Mouse (Mus musculus): Measurements from ENCODE around the gene Akr1e1. TPM values are rescaled to one million over a fixed set of nuclear protein-coding genes. Genes with fewer than 3 reads are reported as not detected.
"Not testable (repeated sequence)": the region's sequence is repeated elsewhere in the genome, so short reads cannot be mapped to it uniquely, and the experiment has no call there.

The Akr1e1 gene
- polyA plus RNA-seq, 1 experiment from 2014 or later = 34.2 TPM

DNA sequence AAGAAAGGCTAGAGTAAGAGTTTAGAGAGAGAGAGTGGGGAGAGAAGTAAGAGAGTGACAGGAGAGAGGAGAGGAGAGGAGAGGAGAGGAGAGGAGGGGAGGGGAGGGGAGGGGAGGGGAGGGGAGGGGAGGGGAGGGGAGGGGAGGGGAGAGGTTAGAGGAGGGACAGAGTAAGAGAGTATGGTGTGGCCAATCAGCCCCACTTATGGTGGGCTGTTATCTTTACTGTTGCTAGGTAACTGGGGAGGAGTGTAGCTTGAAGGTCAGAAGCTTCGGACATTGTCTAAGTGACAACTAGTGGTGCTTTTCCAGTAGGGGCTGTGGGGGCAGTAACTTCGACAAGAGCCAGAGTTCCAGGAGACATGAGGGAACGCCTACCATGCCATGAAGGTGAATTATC is 5.5 kb downstream of the Akr1e1 start:
- not testable (repeated sequence) for H3K4me3 ChIP-seq (ENCODE audit: low read depth, low read length); H3K36me3 ChIP-seq (ENCODE audit: control insufficient read depth, insufficient read depth, low read length); DNase-seq (ENCODE audit: low spot score); H3K4me2 ChIP-seq (ENCODE audit: low read depth, severe bottlenecking); H3K9ac ChIP-seq (ENCODE audit: low read length); H3K9me3 ChIP-seq (ENCODE audit: control insufficient read depth, low read length); H3K4me1 ChIP-seq (ENCODE audit: control insufficient read depth, insufficient read depth, low read length); H3K27ac ChIP-seq (replicated peaks; ENCODE audit: low read depth, low read length); H3K27me3 ChIP-seq (ENCODE audit: control insufficient read depth, insufficient read depth, low read length); ATAC-seq (ENCODE audit: insufficient number of reproducible peaks, low FRiP score, low TSS enrichment, low read depth)
- 53% methylated on average over 3 of the region's 3 CpGs for WGBS

DNA sequence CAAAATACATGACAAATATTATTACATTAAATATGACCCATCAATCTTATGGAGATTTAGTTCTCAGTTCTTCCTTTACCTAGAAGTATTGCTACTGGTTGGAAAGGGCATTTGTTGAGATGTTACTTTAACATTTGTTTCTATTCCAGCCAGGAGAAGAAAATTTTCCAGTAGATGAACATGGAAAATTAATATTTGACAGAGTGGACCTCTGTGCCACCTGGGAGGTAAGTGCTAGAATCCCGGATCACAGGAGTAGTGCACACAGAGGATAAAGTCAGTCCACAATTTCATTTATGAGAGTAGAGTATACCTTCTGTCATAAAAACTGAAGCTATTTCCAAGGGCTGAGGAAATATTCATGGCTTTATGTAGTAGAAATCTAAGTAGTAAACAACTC is 32.1 kb downstream of the Akr1e1 start:
- Histone ChIP-seq H3K4me1 (ENCODE audit: control insufficient read depth, insufficient read depth, low read length) (no peaks in the 10 kb centered on the region), H3K36me3 (ENCODE audit: control insufficient read depth, insufficient read depth, low read length) (no peaks in the 10 kb centered on the region), H3K9ac (ENCODE audit: low read length) (no peak overlapping the region), H3K27me3 (ENCODE audit: control insufficient read depth, insufficient read depth, low read length) (no peaks in the 10 kb centered on the region), H3K4me2 (ENCODE audit: low read depth, severe bottlenecking) (no peak overlapping the region), H3K27ac (replicated peaks; ENCODE audit: low read depth, low read length) (no peak overlapping the region), H3K4me3 (ENCODE audit: low read depth, low read length) (no peak overlapping the region), H3K9me3 (ENCODE audit: control insufficient read depth, low read length) (no peaks in the 10 kb centered on the region)
- DNase-seq (ENCODE audit: low spot score) (no peak), ATAC-seq (ENCODE audit: insufficient number of reproducible peaks, low FRiP score, low TSS enrichment, low read depth) (no peak)
- WGBS = 88% methylated on average over 1 of the region's 1 CpGs

DNA sequence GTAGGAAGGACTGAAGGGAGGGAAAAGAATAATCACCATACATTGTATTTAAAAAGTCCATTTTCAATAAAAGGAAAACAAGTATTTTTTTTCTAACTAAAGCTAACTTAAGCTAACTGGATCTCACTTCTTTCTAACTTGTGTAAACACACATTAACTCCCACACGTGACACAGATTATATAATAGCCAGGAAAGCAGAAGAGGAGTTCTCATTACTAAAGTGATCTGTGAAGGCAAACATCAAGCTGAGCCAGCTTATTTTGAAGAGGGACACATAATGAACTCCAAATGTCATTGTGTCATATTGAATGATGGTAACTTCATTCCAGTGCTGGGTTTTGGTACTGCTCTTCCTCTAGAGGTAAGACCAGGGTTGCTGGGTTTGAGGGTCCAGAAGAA is 35.1 kb downstream of the Akr1e1 start, which contains the start of gene Akr1c21:
Gene Akr1c21 (plus strand): TSS at position 205 of the 400 bp plus-strand sequence.
- Histone ChIP-seq H3K4me2 (ENCODE audit: low read depth, severe bottlenecking) (no peak within 1 kb of the TSS), H3K27ac (replicated peaks; ENCODE audit: low read depth, low read length) (no peak within 1 kb of the TSS), H3K4me1 (ENCODE audit: control insufficient read depth, insufficient read depth, low read length) (no peaks in the 10 kb centered on the region), H3K4me3 (ENCODE audit: low read depth, low read length) (no peak within 1 kb of the TSS), H3K9ac (ENCODE audit: low read length) (no peak within 1 kb of the TSS), H3K36me3 (ENCODE audit: control insufficient read depth, insufficient read depth, low read length) (no peaks in the 10 kb centered on the region), H3K9me3 (ENCODE audit: control insufficient read depth, low read length) (no peaks in the 10 kb centered on the region), H3K27me3 (ENCODE audit: control insufficient read depth, insufficient read depth, low read length) (no peaks in the 10 kb centered on the region)
- 73% methylated on average over 1 of the region's 1 CpGs for WGBS
- DNase-seq (ENCODE audit: low spot score) = no peak
- ATAC-seq (ENCODE audit: insufficient number of reproducible peaks, low FRiP score, low TSS enrichment, low read depth) = no peak

DNA sequence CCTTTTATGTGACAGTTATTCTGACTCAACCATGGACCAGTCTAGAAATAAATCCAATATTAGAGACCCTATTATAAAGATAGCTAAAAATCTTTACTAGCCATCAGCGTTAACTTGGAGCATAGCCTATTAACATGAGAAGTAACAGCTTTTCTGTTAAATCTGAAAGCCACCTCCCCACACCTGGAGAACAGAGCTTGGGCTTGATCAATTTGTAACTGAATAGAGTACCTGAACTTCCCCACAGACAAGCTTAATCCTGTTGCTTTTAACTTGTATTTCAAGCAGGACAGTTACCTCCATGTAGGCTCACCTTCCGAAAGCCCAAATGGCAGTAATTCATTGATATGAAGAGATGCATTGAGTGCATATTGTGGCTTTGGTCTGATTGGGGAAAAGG is 43.0 kb downstream of the Akr1e1 start:
- no peak overlapping the region for H3K9ac ChIP-seq (ENCODE audit: low read length)
- no peaks in the 10 kb centered on the region for H3K9me3 ChIP-seq (ENCODE audit: control insufficient read depth, low read length)
- ATAC-seq (ENCODE audit: insufficient number of reproducible peaks, low FRiP score, low TSS enrichment, low read depth) (no peak), DNase-seq (ENCODE audit: low spot score) (no peak)
- H3K27ac ChIP-seq (replicated peaks; ENCODE audit: low read depth, low read length) = no peak overlapping the region
- no peak overlapping the region for H3K4me3 ChIP-seq (ENCODE audit: low read depth, low read length)
- 92% methylated on average over 2 of the region's 2 CpGs for WGBS
- no peak overlapping the region for H3K4me2 ChIP-seq (ENCODE audit: low read depth, severe bottlenecking)
- no peaks in the 10 kb centered on the region for H3K4me1 ChIP-seq (ENCODE audit: control insufficient read depth, insufficient read depth, low read length)
- no peaks in the 10 kb centered on the region for H3K36me3 ChIP-seq (ENCODE audit: control insufficient read depth, insufficient read depth, low read length)
- H3K27me3 ChIP-seq (ENCODE audit: control insufficient read depth, insufficient read depth, low read length) = no peaks in the 10 kb centered on the region

DNA sequence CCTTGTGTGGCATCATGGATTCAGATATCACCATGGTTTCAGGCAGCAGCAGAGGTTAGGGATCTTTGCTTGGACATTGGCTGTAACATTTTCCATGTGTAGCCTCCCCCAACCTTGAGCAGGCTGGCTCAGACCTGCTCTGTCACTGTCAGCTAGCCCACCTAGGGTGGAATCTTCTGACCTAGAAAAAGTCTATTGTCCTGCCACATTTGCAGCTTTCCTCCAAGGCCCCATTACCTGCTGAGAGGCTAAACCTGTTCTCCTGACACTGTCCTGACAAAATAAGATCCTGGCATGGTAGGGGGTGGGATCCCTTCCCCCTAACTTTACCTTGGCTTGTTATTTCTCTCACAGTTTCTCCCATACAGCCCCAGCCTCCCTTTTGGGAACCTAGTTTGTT is 48.5 kb downstream of the Akr1e1 start:
- Histone ChIP-seq H3K36me3 (ENCODE audit: control insufficient read depth, insufficient read depth, low read length) (no peaks in the 10 kb centered on the region), H3K4me2 (ENCODE audit: low read depth, severe bottlenecking) (no peak overlapping the region), H3K4me1 (ENCODE audit: control insufficient read depth, insufficient read depth, low read length) (no peaks in the 10 kb centered on the region), H3K4me3 (ENCODE audit: low read depth, low read length) (no peak overlapping the region), H3K9me3 (ENCODE audit: control insufficient read depth, low read length) (no peaks in the 10 kb centered on the region), H3K27ac (replicated peaks; ENCODE audit: low read depth, low read length) (no peak overlapping the region), H3K27me3 (ENCODE audit: control insufficient read depth, insufficient read depth, low read length) (no peaks in the 10 kb centered on the region), H3K9ac (ENCODE audit: low read length) (no peak overlapping the region)
- DNase-seq (ENCODE audit: low spot score) (no peak), ATAC-seq (ENCODE audit: insufficient number of reproducible peaks, low FRiP score, low TSS enrichment, low read depth) (no peak)

DNA sequence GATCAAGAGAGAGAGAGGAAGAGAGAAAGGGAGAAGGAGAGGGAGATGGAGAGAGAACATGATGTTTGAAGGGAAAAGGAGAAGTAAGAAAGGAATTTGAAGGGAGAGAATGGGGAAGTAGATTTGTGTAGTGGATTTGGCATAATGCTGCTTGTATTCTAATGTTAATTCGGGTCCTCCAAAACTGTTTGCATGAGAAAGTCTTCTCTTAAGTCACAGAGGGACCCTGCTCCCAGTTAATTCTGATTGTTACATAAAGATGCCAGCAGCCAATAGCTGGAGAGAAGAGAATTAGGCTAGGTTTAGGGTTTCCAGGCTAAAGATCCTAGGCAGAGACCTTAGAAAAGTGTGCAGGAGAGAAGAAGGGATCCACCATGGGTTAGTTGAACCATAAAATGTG is 49.8 kb downstream of the Akr1e1 start:
- no peak overlapping the region for H3K4me2 ChIP-seq (ENCODE audit: low read depth, severe bottlenecking)
- no peaks in the 10 kb centered on the region for H3K9me3 ChIP-seq (ENCODE audit: control insufficient read depth, low read length)
- no peaks in the 10 kb centered on the region for H3K4me1 ChIP-seq (ENCODE audit: control insufficient read depth, insufficient read depth, low read length)
- 62% methylated on average over 1 of the region's 1 CpGs for WGBS
- no peaks in the 10 kb centered on the region for H3K27me3 ChIP-seq (ENCODE audit: control insufficient read depth, insufficient read depth, low read length)
- ATAC-seq (ENCODE audit: insufficient number of reproducible peaks, low FRiP score, low TSS enrichment, low read depth) = no peak
- no peaks in the 10 kb centered on the region for H3K36me3 ChIP-seq (ENCODE audit: control insufficient read depth, insufficient read depth, low read length)
- H3K27ac ChIP-seq (replicated peaks; ENCODE audit: low read depth, low read length) = no peak overlapping the region
- no peak overlapping the region for H3K9ac ChIP-seq (ENCODE audit: low read length)
- DNase-seq (ENCODE audit: low spot score) = no peak
- no peak overlapping the region for H3K4me3 ChIP-seq (ENCODE audit: low read depth, low read length)

Other genes starting within 250 kb of the Akr1e1 start
- not detected in 2 replicates for gene Akr1c6, start 174.9 kb downstream of the Akr1e1 start, polyA plus RNA-seq (2014; fragmentation: Nextera tagmentation; extraction: Ambion mirVana)
- gene Akr1c20, start 85.8 kb downstream of the Akr1e1 start, polyA plus RNA-seq (2014; fragmentation: Nextera tagmentation; extraction: Ambion mirVana) = not detected in 2 replicates
- not detected in 2 replicates for gene Akr1c21, start 35.1 kb downstream of the Akr1e1 start, polyA plus RNA-seq (2014; fragmentation: Nextera tagmentation; extraction: Ambion mirVana)